Mouse (Mus musculus): ENCODE results near the gene Herpud2. TPM values are rescaled to one million over a fixed set of nuclear protein-coding genes. Genes with fewer than 3 reads are reported as not detected.
A peak's percentile ranks its signal among the peaks of the same experiment; 100 is the strongest.
"Not testable (repeated sequence)": the region's sequence is repeated elsewhere in the genome, so short reads cannot be mapped to it uniquely, and the experiment has no call there.

The Herpud2 gene
- total RNA-seq, 2 experiments from 2014 or later = 49.6 to 51.0 TPM

DNA sequence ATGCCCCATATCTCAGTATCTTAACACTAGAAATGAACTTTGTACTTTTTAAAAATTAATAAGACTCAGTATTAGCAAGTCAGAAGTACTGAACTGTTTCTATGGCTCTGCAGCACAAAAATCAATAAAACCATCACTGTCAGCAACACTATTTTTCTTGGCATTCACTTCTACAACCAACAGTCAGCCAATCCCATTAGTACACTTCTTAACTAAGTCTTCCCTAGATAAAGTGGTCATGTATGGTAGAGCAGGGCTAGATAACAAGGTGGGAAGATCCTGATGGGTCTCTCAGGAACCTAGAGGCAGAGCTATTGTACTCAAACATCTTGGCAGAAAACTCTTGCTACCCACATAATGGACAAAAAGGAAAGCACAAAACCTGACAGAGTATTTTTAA lies 7.7 kb downstream of the Herpud2 start:
- Histone ChIP-seq H3K4me3 (no peak overlapping the region), H3K27ac (no peak overlapping the region)
- no peak for TF ChIP-seq CTCF (IDR thresholded peaks at IDR 0.05)
- no peak for DNase-seq (ENCODE audit: extremely low spot score in 1 of 2, low spot score in 2 of 2)
- intact Hi-C loops (cut with DNase I) = no loop called here

DNA sequence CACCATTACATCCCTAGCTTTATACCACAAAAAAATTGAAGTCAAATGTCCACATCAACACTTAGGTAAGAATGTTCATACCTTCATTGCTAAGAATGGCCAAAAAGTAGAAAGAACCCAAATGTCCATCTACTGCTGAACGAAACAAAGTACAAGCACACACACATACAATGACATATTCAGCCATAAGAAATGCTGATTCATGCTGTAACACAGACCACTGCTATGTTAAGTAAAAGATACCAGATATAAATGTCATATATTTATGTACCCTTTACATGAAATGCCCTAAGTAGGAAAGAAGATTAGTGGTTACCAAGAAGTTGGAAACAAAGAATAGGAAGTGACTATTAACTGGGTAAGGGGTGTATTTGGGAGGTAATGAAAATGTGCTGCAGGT lies 8.6 kb downstream of the Herpud2 start:
- no peak for DNase-seq (ENCODE audit: extremely low spot score in 1 of 2, low spot score in 2 of 2)
- Histone ChIP-seq H3K27ac (no peak overlapping the region), H3K4me3 (no peak overlapping the region)
- no peak for TF ChIP-seq CTCF (IDR thresholded peaks at IDR 0.05)
- intact Hi-C loops (cut with DNase I) = no loop called here

DNA sequence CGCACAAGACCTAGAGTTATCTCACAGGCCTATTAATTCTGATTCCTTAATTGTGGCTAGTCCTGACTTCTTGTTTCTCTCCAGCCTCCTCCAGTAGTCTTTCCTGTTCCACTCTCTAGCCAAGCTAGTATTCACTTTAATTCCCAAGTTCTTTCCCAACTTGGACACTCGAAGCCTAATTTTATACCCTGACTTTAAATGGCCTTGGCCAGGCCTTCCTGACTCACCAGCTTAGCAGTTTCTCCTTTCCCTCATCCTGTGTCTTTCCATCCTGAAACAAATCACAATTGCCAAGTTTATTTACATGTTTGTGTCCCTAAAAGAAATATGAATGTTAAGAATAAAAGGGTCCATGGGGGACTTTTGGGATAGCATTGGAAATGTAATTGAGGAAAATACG lies 9.6 kb downstream of the Herpud2 start:
- intact Hi-C loops (cut with DNase I) = no loop called here
- TF ChIP-seq CTCF (IDR thresholded peaks at IDR 0.05) = no peak

DNA sequence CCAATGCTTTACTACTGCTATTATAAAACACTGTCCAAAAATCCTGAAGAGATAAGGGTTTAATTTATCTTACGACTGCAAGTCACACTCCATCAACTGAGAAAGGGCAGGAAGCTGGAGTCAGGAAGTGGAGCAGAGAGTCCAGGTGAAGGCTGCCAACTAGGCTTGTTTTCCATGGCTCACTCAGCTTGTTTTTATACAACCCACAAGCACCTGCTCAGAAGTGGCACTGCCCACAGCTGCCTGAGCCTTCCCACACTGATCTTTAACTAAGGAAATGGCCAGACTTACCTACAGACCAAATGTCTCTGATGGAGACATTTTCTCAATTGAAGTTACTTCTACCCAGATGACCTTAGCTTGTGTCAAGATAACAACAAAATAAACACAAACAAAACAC lies 11.3 kb downstream of the Herpud2 start:
- no peak overlapping the region for H3K4me3 ChIP-seq
- intact Hi-C loops (cut with DNase I) = no loop called here
- DNase-seq (ENCODE audit: extremely low spot score in 1 of 2, low spot score in 2 of 2) = no peak
- no peak overlapping the region for H3K27ac ChIP-seq
- no peak for TF ChIP-seq CTCF (IDR thresholded peaks at IDR 0.05)

More for the DNA sequence above, 9.6 kb downstream of the Herpud2 start:
- no peak for DNase-seq (ENCODE audit: extremely low spot score in 1 of 2, low spot score in 2 of 2)
- Histone ChIP-seq H3K27ac (no peak overlapping the region), H3K4me3 (no peak overlapping the region)

DNA sequence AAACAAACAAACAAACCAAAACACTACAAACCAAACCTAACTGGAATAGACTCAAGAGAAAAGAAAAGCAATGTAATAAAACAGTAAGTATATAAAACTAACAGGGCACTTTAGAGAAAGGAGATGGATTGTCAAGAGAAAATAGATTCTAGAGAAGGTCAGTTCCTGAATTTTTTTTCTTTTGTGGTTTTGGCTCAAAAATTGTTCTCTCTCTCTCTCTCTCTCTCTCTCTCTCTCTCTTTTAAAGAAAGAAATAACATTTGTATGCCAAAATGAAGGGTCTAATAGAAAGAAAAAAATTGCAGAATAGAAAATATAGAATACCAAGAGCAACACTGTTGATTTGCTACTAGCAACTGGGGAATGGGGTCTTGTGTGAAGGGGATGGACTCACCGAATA lies 12.7 kb downstream of the Herpud2 start:
- no peak overlapping the region for H3K4me3 ChIP-seq
- no peak for TF ChIP-seq CTCF (IDR thresholded peaks at IDR 0.05)
- intact Hi-C loops (cut with DNase I) = no loop called here
- DNase-seq (ENCODE audit: extremely low spot score in 1 of 2, low spot score in 2 of 2) = no peak
- H3K27ac ChIP-seq = no peak overlapping the region

DNA sequence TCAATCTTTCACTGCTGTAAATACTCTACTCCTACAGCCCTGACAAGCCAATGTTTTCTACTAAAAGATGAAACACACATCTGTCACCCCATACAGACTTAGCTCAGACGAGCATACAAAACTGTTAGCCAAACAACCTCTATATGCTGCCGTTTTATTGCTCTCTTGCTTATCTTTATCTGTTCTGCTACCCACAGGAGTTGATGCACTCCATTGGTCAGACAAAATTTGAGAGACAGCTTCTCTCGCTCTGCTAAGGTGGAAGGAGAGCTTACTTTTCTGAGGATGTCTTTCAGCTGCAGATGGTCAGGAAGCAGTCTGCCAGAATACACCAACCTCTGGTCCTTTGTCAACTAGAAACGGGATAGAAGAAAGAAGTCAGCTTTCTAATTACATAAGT lies 18.7 kb downstream of the Herpud2 start:
- Histone ChIP-seq H3K27ac (peak overlapping the region; percentile 15; the same call in 1 of the 2 replicates), H3K4me3 (no peak overlapping the region)
- TF ChIP-seq CTCF (IDR thresholded peaks at IDR 0.05) = no peak
- intact Hi-C loops (cut with DNase I) = no loop called here
- no peak for DNase-seq (ENCODE audit: extremely low spot score in 1 of 2, low spot score in 2 of 2)

DNA sequence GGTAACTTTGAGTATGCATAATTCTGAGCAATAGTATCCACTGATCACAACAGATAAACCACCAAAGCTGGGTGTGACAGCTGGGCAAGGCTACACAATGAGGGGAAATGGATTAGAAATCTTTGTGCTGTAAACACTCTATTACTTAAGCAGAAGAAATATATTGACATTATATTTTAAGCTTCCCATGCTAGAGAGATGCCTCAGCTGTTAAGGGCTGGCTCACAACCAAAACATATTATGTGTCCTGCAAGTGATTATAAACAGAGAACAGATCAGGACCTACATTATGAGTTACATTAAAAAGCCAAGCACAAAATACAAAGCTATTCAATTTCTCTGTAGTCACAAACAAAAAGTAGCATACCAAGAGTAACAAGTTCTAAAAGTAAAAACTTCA lies 19.4 kb downstream of the Herpud2 start:
- no peak overlapping the region for H3K27ac ChIP-seq
- TF ChIP-seq CTCF (IDR thresholded peaks at IDR 0.05) = no peak
- intact Hi-C loops (cut with DNase I) = no loop called here
- DNase-seq (ENCODE audit: extremely low spot score in 1 of 2, low spot score in 2 of 2) = no peak
- no peak overlapping the region for H3K4me3 ChIP-seq

DNA sequence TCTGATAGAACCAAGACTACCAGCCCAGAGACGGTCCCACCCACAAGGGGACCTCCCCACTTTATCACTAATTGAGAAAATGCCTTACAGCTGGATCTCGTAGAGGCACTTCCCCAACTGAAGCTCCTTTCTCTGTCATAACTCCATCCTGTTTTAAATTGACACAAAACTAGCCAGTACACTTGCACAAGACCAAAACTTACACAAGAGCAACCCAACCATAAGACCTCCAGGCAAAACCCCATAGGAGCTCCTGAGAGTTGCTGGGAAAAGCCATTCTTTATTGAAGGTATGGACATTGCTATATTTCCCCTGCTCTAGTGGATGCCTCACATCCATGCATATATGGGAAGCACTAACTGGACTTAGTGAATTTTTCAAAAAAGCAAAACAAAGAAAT lies 27.6 kb downstream of the Herpud2 start:
- no peak for DNase-seq (ENCODE audit: extremely low spot score in 1 of 2, low spot score in 2 of 2)
- intact Hi-C loops (cut with DNase I) = no loop called here
- H3K27ac ChIP-seq = no peak overlapping the region
- H3K4me3 ChIP-seq = no peak overlapping the region
- TF ChIP-seq CTCF (IDR thresholded peaks at IDR 0.05) = no peak

DNA sequence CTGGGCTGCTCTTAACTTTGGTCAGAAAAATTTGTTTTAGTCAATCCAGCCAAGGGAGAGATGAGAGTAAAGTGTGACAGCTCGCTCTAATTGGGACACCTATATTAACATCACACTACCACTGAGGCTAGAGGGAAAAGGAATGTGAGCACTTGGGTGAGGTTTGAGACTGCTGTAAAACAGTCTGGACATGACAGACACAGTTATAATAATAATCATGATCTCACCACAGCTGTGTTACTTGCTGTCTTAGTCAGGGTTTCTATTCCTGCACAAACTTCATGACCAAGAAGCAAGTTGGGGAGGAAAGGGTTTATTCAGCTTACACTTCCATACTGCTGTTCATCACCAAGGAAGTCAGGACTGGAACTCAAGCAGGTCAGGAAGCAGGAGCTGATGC lies 28.0 kb downstream of the Herpud2 start:
- H3K27ac ChIP-seq; intact Hi-C loops (cut with DNase I); DNase-seq (ENCODE audit: extremely low spot score in 1 of 2, low spot score in 2 of 2); H3K4me3 ChIP-seq: not testable (repeated sequence)

DNA sequence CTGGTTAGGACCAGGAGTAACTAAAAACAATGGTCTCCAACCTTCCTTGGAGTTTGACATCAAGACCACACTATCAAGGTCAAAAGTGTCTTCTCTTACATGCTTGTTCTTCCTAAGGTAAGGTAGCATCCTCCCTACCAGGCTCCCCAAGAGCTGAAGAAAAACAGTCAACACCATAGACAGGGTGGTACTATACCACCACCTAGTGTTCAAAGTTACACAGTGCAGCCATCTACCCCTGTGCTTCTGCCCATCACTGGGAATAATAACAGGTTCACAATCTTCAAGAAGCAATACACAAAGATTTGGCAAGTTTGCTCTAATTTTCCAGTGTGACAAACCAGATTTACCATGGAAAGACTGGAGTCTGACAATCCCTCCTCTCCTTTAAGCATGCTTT lies 47.0 kb downstream of the Herpud2 start:
- H3K27ac ChIP-seq = no peak overlapping the region
- TF ChIP-seq CTCF (IDR thresholded peaks at IDR 0.05) = peak; percentile 96
- intact Hi-C loops (cut with DNase I) = loop anchor here (2.0 to 5.0 kb wide), 2 partner anchors 62 to 404 kb away; no protein-coding TSS in a partner anchor
- peak; percentile 41 to 59 for DNase-seq (ENCODE audit: extremely low spot score in 1 of 2, low spot score in 2 of 2)
- no peak overlapping the region for H3K4me3 ChIP-seq

DNA sequence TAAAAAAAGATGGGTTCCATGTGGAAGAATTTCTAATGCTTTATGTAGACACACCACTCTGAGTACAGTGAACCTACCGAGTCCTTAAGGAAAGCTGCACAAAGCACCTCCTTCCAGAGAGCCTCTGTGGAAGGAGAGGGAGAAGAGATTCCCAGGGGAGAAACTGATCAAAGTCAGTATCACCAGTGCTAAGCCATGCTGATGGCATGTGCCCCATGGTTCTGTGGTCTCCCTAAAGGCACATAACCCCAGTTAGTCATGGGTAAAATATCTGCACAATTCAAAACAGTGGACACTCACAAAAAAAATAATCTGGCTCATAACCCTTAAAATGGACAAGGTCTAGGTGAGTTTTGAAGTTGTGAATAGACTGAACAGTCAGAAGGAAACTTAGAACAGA lies 48.7 kb downstream of the Herpud2 start:
- intact Hi-C loops (cut with DNase I) = loop anchor here (5.0 kb wide), 1 partner anchor 61 kb away; no protein-coding TSS in a partner anchor
- no peak for DNase-seq (ENCODE audit: extremely low spot score in 1 of 2, low spot score in 2 of 2)

DNA sequence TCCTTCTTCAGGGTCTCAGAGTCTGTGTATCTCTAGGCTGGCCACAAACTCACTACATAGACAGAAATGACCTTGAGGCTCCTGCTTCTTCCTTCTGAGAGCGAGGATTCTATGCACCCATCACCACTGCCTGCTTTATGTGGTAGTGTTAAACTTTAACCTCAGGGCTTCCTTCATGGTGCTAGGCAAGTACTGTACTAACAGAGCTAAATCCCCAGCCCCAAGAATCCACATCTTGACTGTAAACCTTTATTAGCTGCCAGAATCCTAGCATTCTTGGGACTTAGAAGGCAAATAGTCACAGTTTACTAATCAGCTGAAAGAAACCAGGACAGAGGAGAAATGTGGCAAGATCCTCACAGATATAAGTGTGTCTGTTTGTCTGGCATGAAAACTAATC lies 60.8 kb downstream of the Herpud2 start:
- TF ChIP-seq CTCF (IDR thresholded peaks at IDR 0.05) = no peak
- H3K4me3 ChIP-seq = no peak overlapping the region
- intact Hi-C loops (cut with DNase I) = no loop called here
- no peak for DNase-seq (ENCODE audit: extremely low spot score in 1 of 2, low spot score in 2 of 2)
- H3K27ac ChIP-seq = no peak overlapping the region

More for the DNA sequence above, 48.7 kb downstream of the Herpud2 start:
- H3K4me3 ChIP-seq = no peak overlapping the region
- no peak for TF ChIP-seq CTCF (IDR thresholded peaks at IDR 0.05)
- H3K27ac ChIP-seq = no peak overlapping the region

DNA sequence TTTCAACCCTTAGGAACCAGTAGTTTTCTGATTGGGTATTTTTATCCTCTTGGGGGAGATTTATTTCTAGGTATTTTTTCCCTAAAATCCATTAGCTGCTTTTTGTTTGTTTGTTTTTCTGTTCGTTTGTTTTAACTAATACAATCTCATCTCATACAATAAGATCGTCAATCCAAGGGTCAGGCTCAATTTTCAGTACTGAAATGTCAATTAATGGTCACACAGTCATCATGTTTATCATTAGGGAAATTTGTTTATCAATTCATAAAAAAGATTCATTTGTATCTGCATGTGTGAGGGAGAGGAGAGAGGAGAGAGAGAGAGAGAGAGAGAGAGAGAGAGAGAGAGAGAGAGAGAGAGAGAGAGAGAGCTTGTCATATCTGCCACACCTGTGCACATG lies 62.5 kb downstream of the Herpud2 start, which contains the start of gene Gm10181:
Gene Gm10181, plus strand, starts transcription at position 301 of the 400 bp plus-strand sequence.
- TF ChIP-seq CTCF (IDR thresholded peaks at IDR 0.05) = no peak
- Histone ChIP-seq H3K27ac (no peak within 1 kb of the TSS), H3K4me3 (no peak within 1 kb of the TSS)
- DNase-seq (ENCODE audit: extremely low spot score in 1 of 2, low spot score in 2 of 2) = no peak
- intact Hi-C loops (cut with DNase I) = no loop called here

All from left cerebral cortex, adult 2 months (tissue).